Mouse (Mus musculus) induced T-regulatory cell, adult 2 months (primary cell): Measurements from ENCODE around the gene Clip3.

Experiments
- DNase-seq: peaks from one replicate; pipeline ENCODE4 v3.0.0-alpha.2; 2012; ENCODE audit warnings: low read depth

Gene Clip3

GRCm38 (mm10) chr7:30291215-30292131, at the start of gene Clip3:
Clip3 (plus strand) TSS chr7:30291728.
- peak; percentile 49 for DNase-seq

- no peak for DNase-seq
These were observed 39.3 kb upstream of the Clip3 start for GRCm38 (mm10) chr7:30251956-30252954.

GRCm38 (mm10) chr7:30265041-30265440, 26.5 kb upstream of the Clip3 start:
- no peak for DNase-seq

GRCm38 (mm10) chr7:30265531-30265930, 26.0 kb upstream of the Clip3 start:
- DNase-seq = no peak

- DNase-seq = no peak
These were observed 25.6 kb upstream of the Clip3 start for GRCm38 (mm10) chr7:30265935-30266334.

GRCm38 (mm10) chr7:30266780-30267179, 24.7 kb upstream of the Clip3 start:
- no peak for DNase-seq

GRCm38 (mm10) chr7:30269641-30270040, 21.9 kb upstream of the Clip3 start:
- DNase-seq = no peak

- no peak for DNase-seq
These were observed 17.1 kb upstream of the Clip3 start for GRCm38 (mm10) chr7:30274383-30274782.

GRCm38 (mm10) chr7:30278911-30279310, 12.6 kb upstream of the Clip3 start:
- DNase-seq = no peak

GRCm38 (mm10) chr7:30279536-30279935, 12.0 kb upstream of the Clip3 start:
- no peak for DNase-seq

GRCm38 (mm10) chr7:30279951-30280669, 11.4 kb upstream of the Clip3 start, which contains the start of the genes Thap8 and Wdr62:
Thap8 (plus strand) TSS chr7:30280094.
Wdr62 (minus strand) TSS chr7:30280419.
- DNase-seq = peak; percentile 97

GRCm38 (mm10) chr7:30280670-30281138, 10.8 kb upstream of the Clip3 start:
- peak; percentile 95 for DNase-seq

- no peak for DNase-seq
These were observed 10.0 kb upstream of the Clip3 start for GRCm38 (mm10) chr7:30281522-30281921.

GRCm38 (mm10) chr7:30282740-30283139, 8.8 kb upstream of the Clip3 start:
- DNase-seq = no peak

- no peak for DNase-seq
These were observed 4.7 kb upstream of the Clip3 start for GRCm38 (mm10) chr7:30286701-30287410.

GRCm38 (mm10) chr7:30288046-30288445, 3.5 kb upstream of the Clip3 start:
- DNase-seq = no peak

- DNase-seq = no peak
These were observed 2.3 kb upstream of the Clip3 start for GRCm38 (mm10) chr7:30289071-30289713.

- no peak for DNase-seq
These were observed 1.7 kb upstream of the Clip3 start for GRCm38 (mm10) chr7:30289714-30290399.

- no peak for DNase-seq
These were observed 2.3 kb downstream of the Clip3 start for GRCm38 (mm10) chr7:30293795-30294194.

- no peak for DNase-seq
These were observed 2.8 kb downstream of the Clip3 start for GRCm38 (mm10) chr7:30294296-30294695.
